Mouse (Mus musculus) heart, postnatal 36 days (tissue): ENCODE data around the gene Adgrg7. TPM values are rescaled to one million over a fixed set of nuclear protein-coding genes. Genes with fewer than 3 reads are reported as not detected.

Experiments used
- DNase-seq, 2 experiments: peaks; one replicate each; pipeline ENCODE4 v3.0.0; 2021 to 2022
- intact Hi-C: fragments of 180-260 bp; cut with DNase I; formaldehyde crosslinking; loops from one replicate; pipeline ENCODE4 v1.15.1; 2025
- total RNA-seq, 2 experiments: library from RNA; stranded (reverse); gene quantifications; 2 replicates each; pipeline ENCODE4 v1.2.3; 2021

The Adgrg7 gene
- total RNA-seq, 2 experiments from 2014 or later: 0.08 TPM; not detected in 1

DNA sequence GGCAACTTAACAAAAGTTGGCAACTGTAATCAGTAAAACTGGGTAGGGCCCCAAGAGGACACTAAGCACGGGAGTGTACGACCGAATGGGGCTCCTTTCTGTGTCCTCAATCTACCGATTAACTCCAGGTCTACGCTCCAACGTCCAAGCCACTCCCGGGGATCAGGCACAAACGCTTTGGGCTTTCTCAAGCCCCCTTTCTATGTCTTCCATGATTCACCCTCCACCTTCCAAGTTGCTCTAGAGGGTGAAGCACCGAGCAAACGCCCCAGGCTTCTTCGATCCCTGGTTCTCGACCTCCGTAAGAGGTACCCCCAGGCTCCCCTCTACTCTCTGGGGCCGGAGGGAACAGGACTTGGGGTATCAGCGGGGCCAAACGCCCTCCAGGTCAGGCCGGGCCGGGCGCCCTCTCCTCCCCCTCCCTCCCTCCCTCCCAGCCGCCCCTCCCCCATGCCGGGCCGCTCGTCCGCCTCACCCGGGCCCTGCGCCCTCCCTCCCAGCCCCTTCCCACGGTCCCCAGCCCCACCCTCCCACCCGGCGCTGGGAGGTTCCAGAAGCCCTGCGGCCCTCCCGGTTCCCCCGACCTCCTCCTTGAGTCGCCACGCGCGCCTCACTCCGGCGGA is 79.0 kb downstream of the Adgrg7 start:
- intact Hi-C loops: loop anchor here (5.0 to 10.0 kb wide), 4 partner anchors 406 to 782 kb away; partner anchors contain the start of genes Cep97, Nit2 and Tomm70a

GRCm38 (mm10) chr16:56715608-56716007 is 80.0 kb downstream of the Adgrg7 start:
- intact Hi-C loops: loop anchor here (5.0 to 10.0 kb wide), 4 partner anchors 407 to 781 kb away; partner anchors contain the start of genes Cep97, Nit2 and Tomm70a
- DNase-seq: no peak

More for the DNA sequence above, 79.0 kb downstream of the Adgrg7 start:
- DNase-seq: peak in 1 of 2 experiments; percentile 46

DNA sequence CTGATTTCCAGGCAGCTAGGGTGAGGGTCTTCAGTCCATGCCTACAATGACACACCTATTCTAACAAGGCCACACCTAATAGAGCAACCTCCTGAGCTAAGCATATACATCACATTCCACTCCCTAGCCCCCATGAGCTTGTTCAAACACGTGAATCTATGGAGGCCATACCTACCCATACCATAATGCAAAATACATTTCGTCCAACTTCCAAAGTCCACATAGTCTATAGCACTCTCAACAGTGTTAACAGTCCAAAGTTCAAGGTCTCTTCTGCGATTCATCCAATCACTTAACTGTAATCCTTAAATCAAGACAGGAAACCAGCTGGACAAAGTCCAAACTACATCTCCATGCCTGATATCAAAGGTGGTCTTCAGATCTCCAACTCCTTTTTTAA is 85.6 kb downstream of the Adgrg7 start:
- no peak for DNase-seq
- intact Hi-C loops: loop anchor here (10.0 kb wide), 2 partner anchors 635 to 775 kb away; partner anchors contain the start of gene Cep97

DNA sequence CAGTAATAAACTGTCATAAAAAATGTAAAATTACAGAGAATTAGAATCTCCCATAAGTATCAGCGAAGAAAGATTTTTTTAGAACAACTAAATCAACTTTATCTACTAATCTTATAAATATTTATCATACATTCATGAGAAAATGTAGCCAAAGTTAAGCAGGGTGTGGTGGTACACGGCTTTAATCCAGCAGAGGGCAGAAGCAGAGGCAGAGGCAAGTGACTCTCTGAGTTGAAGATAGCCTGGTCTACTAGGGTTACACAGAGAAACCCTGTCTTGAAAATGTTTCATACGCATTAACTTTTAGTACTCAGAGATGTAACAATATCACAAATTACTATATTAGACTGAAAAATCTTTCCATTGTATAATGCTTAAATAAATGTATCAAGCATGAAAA is 89.9 kb downstream of the Adgrg7 start:
- intact Hi-C loops: no loop called here
- no peak for DNase-seq

DNA sequence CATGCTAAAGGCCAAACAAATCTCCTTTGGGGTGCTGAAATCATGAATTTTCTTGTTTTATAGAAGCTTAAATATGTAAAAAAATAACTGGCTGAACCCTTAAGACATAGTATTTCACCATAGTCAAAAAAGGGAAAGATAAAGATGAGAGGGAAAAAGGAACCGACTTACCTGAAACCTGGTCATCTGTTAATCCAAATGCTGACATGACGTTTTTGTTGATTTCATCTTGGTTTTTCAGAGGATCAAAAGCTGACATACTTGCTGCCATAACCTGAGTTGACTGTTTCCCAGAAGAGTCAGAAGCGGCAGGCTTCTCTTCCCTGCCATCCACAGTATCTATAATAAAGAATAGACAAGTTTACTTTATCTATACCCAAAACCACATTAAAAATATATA is 94.8 kb downstream of the Adgrg7 start:
- no peak for DNase-seq
- intact Hi-C loops: no loop called here

DNA sequence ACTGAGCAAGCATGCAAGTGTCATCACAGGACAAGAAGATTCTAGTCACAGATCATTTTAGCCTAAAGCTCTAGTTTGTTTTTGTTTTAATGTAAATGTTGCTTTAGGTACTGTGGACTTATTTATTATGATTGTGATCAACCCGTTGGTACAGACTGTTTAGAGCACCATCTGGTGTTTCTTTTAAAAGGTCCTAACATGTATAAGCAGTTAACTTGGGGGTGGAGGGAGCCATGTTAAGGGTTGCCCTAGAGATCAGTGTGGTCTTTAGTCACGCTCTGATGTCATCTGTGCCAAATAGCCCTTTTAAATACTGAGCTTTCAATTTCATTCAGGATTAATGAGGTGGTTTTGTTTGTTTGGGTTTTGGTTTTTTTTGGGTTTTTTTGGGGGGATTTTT is 99.2 kb downstream of the Adgrg7 start:
- intact Hi-C loops: no loop called here
- no peak for DNase-seq

DNA sequence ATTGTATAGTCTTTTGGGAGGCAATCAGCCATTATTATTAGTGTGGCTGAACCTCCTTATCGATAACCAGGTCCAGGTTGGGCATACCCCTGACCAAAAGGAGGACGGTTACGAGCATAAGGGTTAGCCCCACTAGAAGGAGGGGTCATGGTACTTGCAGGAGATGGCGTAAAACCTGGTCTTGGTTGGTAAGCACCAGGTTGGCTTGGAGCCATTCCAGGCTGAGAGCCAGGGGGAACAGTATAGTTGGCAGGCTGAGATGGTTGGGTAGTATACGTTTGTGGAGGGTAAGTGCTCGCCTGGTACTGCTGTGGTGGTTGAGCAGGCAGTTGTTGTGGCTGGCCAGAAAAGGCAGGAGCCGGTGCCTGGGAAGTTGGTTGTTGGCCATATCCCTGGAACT is 104.9 kb downstream of the Adgrg7 start:
- intact Hi-C loops: no loop called here
- DNase-seq: no peak

DNA sequence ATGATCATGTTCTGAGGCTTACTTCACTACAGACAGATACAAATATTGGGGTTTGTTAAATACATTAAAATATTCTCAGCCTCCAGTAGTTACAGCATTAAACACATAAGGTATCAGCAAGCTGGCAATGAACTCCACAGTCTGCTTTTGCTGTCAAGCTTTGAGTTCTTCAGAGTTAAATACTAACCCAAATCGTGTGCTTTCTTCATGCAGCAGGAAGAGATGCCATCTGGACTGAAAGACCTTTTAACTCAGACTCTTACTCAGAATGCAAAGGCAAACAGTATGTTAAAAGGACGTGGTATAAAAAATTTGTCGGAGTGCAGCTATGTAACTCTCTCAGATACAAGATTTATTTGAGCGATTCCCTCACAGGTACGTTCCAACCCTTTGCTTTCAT is 108.9 kb downstream of the Adgrg7 start:
- no peak for DNase-seq
- intact Hi-C loops: no loop called here

- intact Hi-C loops: no loop called here
- DNase-seq: no peak
Measured at GRCm38 (mm10) chr16:56681010-56681645, 114.5 kb downstream of the Adgrg7 start.

DNA sequence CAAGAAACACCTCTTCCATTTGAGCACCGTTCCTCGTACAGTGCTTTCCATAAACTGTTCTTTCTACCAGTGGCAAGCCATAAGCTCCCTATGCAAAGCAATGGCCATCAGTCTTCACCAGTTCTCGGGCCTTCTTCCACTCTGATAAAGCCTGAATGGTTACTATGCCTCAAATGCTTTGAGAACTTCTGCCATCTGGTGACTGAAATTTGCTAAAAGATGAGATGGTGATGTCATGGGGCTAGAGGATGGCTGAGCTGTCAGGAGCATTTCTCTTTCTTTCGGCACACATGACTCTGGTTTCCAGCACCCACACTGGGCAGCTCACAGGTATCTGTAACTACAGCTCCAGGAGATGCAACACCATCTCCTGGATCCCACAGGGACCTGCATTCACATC is 118.5 kb downstream of the Adgrg7 start:
- DNase-seq: peak in 1 of 2 experiments; percentile 10
- intact Hi-C loops: loop anchor here (1.0 to 10.0 kb wide), 3 partner anchors 175 to 492 kb away; no protein-coding TSS in a partner anchor

Other genes with a start within 250 kb of the Adgrg7 start
- gene Tfg, start 78.4 kb downstream of the Adgrg7 start, total RNA-seq: 10 to 100 TPM; 46.7 to 48.7 TPM
- gene Tmem45a, start 90.3 kb upstream of the Adgrg7 start, total RNA-seq: 1 to 10 TPM; 2.3 to 3.5 TPM
- not detected for gene Lnp1, start 132.2 kb upstream of the Adgrg7 start, total RNA-seq